Mouse (Mus musculus): ENCODE results near the gene Msl3l2. TPM values are rescaled to one million over a fixed set of nuclear protein-coding genes. Genes with fewer than 3 reads are reported as not detected.
A peak's percentile ranks its signal among the peaks of the same experiment; 100 is the strongest.

The Msl3l2 gene
- total and polyA plus RNA-seq, 2 experiments from 2014 or later = 8.8 to 12.2 TPM

- no peak overlapping the region for H3K4me2 ChIP-seq (ENCODE audit: low read depth, low read length)
- no peak for TF ChIP-seq CTCF (IDR thresholded peaks at IDR 0.05; ENCODE audit: low read depth)
- no peak for ATAC-seq
- no peak overlapping the region for H3K4me3 ChIP-seq (ENCODE audit: low read length)
- H3K36me3 ChIP-seq (ENCODE audit: insufficient read depth, low read length) = no peaks in the 10 kb centered on the region
- WGBS = 72% methylated on average over 2 of the region's 2 CpGs
- no peak overlapping the region for H3K27ac ChIP-seq
- H3K9me3 ChIP-seq (ENCODE audit: low read length) = no peaks in the 10 kb centered on the region
- H3K4me1 ChIP-seq (ENCODE audit: insufficient read depth, low read length) = no peaks in the 10 kb centered on the region
- no peak for DNase-seq (ENCODE audit: low spot score)
- no peak overlapping the region for H3K9ac ChIP-seq (replicated peaks; ENCODE audit: low read length)
- H3K27me3 ChIP-seq (ENCODE audit: insufficient read depth, low read length) = no peaks in the 10 kb centered on the region
Observed at GRCm38 (mm10) chr10:56129642-56130041, 22.9 kb downstream of the Msl3l2 start.

DNA sequence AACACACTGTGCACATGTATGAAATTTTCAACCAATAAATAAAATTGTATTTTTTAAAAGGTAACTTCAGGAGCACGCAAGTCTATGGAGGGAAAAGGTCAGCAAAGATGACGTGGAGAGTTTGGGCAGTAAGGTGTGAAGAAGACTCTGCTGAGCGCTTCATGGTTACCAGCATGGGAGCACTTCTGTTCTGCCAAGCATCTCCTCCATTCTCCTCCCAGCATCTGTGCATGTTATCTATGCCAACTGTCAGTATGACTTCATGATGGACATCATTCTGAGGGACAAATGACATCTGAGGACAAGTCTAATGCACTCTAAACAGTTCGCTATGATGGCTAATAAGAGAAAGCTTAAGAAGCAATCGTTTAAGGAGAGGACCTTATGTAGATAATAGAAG is 30.5 kb downstream of the Msl3l2 start:
- DNase-seq (ENCODE audit: low spot score) (no peak), ATAC-seq (no peak)
- H3K9me3 ChIP-seq (ENCODE audit: low read length) = no peaks in the 10 kb centered on the region
- no peak overlapping the region for H3K4me2 ChIP-seq (ENCODE audit: low read depth, low read length)
- no peaks in the 10 kb centered on the region for H3K27me3 ChIP-seq (ENCODE audit: insufficient read depth, low read length)
- TF ChIP-seq CTCF (IDR thresholded peaks at IDR 0.05; ENCODE audit: low read depth) = no peak
- no peaks in the 10 kb centered on the region for H3K36me3 ChIP-seq (ENCODE audit: insufficient read depth, low read length)
- no peak overlapping the region for H3K4me3 ChIP-seq (ENCODE audit: low read length)
- no peak overlapping the region for H3K27ac ChIP-seq
- no peak overlapping the region for H3K9ac ChIP-seq (replicated peaks; ENCODE audit: low read length)
- 89% methylated on average over 5 of the region's 5 CpGs for WGBS
- no peaks in the 10 kb centered on the region for H3K4me1 ChIP-seq (ENCODE audit: insufficient read depth, low read length)

- 84% methylated on average over 3 of the region's 3 CpGs for WGBS
- no peak for DNase-seq (ENCODE audit: low spot score)
- no peak overlapping the region for H3K27ac ChIP-seq
Observed at GRCm38 (mm10) chr10:56148920-56149319, 42.2 kb downstream of the Msl3l2 start.

GRCm38 (mm10) chr10:56156956-56157355 is 50.2 kb downstream of the Msl3l2 start:
- H3K4me2 ChIP-seq (ENCODE audit: low read depth, low read length) = no peak overlapping the region
- no peaks in the 10 kb centered on the region for H3K4me1 ChIP-seq (ENCODE audit: insufficient read depth, low read length)
- no peak for DNase-seq (ENCODE audit: low spot score)
- H3K27ac ChIP-seq = no peak overlapping the region
- no peaks in the 10 kb centered on the region for H3K36me3 ChIP-seq (ENCODE audit: insufficient read depth, low read length)
- H3K27me3 ChIP-seq (ENCODE audit: insufficient read depth, low read length) = no peaks in the 10 kb centered on the region
- TF ChIP-seq CTCF (IDR thresholded peaks at IDR 0.05; ENCODE audit: low read depth) = no peak
- no peak overlapping the region for H3K4me3 ChIP-seq (ENCODE audit: low read length)
- no peak overlapping the region for H3K9ac ChIP-seq (replicated peaks; ENCODE audit: low read length)
- no peaks in the 10 kb centered on the region for H3K9me3 ChIP-seq (ENCODE audit: low read length)
- no peak for ATAC-seq
- 93% methylated on average over 3 of the region's 3 CpGs for WGBS

More at GRCm38 (mm10) chr10:56148920-56149319, 42.2 kb downstream of the Msl3l2 start:
- H3K4me1 ChIP-seq (ENCODE audit: insufficient read depth, low read length) = no peaks in the 10 kb centered on the region
- ATAC-seq = no peak
- H3K36me3 ChIP-seq (ENCODE audit: insufficient read depth, low read length) = no peaks in the 10 kb centered on the region
- H3K27me3 ChIP-seq (ENCODE audit: insufficient read depth, low read length) = no peaks in the 10 kb centered on the region
- no peak overlapping the region for H3K4me2 ChIP-seq (ENCODE audit: low read depth, low read length)
- no peak overlapping the region for H3K9ac ChIP-seq (replicated peaks; ENCODE audit: low read length)
- no peaks in the 10 kb centered on the region for H3K9me3 ChIP-seq (ENCODE audit: low read length)
- H3K4me3 ChIP-seq (ENCODE audit: low read length) = no peak overlapping the region
- no peak for TF ChIP-seq CTCF (IDR thresholded peaks at IDR 0.05; ENCODE audit: low read depth)

DNA sequence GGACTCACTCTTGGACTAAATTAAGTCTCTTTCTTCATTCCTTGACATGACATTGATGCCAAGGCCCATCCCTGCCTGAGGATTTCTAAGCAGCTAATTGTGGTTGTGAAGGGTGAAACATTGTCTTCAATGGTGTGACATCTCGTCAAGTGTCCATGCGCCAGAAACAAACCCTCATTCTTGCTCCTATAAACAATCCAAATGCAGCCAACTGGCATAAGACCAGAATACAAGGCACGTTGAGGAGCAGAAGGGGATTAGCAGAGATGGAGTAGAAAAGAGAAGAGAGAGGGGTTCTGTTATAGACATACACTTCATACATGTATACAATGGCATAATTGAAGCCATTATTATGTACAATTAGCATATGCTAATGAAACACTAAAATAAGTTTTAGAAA is 51.5 kb downstream of the Msl3l2 start:
- Histone ChIP-seq H3K9ac (replicated peaks; ENCODE audit: low read length) (no peak overlapping the region), H3K4me3 (ENCODE audit: low read length) (no peak overlapping the region), H3K36me3 (ENCODE audit: insufficient read depth, low read length) (no peaks in the 10 kb centered on the region), H3K9me3 (ENCODE audit: low read length) (no peaks in the 10 kb centered on the region), H3K4me1 (ENCODE audit: insufficient read depth, low read length) (no peaks in the 10 kb centered on the region), H3K27me3 (ENCODE audit: insufficient read depth, low read length) (no peaks in the 10 kb centered on the region), H3K4me2 (ENCODE audit: low read depth, low read length) (no peak overlapping the region), H3K27ac (no peak overlapping the region)
- no peak for TF ChIP-seq CTCF (IDR thresholded peaks at IDR 0.05; ENCODE audit: low read depth)
- ATAC-seq (peak; percentile 63), DNase-seq (ENCODE audit: low spot score) (peak; percentile 53)
- WGBS = 27% methylated on average over 3 of the region's 3 CpGs

- H3K27ac ChIP-seq = no peak overlapping the region
- no peak overlapping the region for H3K9ac ChIP-seq (replicated peaks; ENCODE audit: low read length)
- peak; percentile 47; the same call in 1 of the 2 replicates for ATAC-seq
- no peaks in the 10 kb centered on the region for H3K27me3 ChIP-seq (ENCODE audit: insufficient read depth, low read length)
- no peaks in the 10 kb centered on the region for H3K36me3 ChIP-seq (ENCODE audit: insufficient read depth, low read length)
- peak; percentile 10 for DNase-seq (ENCODE audit: low spot score)
- TF ChIP-seq CTCF (IDR thresholded peaks at IDR 0.05; ENCODE audit: low read depth) = no peak
- H3K4me1 ChIP-seq (ENCODE audit: insufficient read depth, low read length) = no peaks in the 10 kb centered on the region
- no peak overlapping the region for H3K4me2 ChIP-seq (ENCODE audit: low read depth, low read length)
- no peak overlapping the region for H3K4me3 ChIP-seq (ENCODE audit: low read length)
- H3K9me3 ChIP-seq (ENCODE audit: low read length) = no peaks in the 10 kb centered on the region
- 8% methylated on average over 2 of the region's 2 CpGs for WGBS
Observed at GRCm38 (mm10) chr10:56158748-56159147, 52.0 kb downstream of the Msl3l2 start.

DNA sequence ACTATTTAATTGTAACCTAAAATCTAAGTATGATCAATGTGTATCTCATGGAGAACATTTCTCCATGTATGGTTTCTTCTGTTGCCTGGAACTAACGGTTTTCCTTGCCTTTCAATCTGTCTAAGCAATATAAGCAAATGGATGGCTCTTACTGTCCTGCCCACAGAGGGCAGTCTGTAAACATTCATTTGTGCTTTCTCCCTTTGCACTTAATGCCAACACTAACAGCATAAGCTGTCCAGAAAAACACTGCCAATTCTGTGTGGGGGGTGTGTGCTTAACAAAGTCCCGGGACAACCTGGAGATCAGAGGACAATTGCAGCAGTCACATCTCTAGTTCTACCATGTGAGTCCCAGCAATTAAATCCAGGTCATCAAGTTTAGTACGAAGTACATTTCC is 57.7 kb downstream of the Msl3l2 start:
- peak; percentile 21; the same call in 1 of the 2 replicates for TF ChIP-seq CTCF (IDR thresholded peaks at IDR 0.05; ENCODE audit: low read depth)
- Histone ChIP-seq H3K4me3 (ENCODE audit: low read length) (no peak overlapping the region), H3K4me1 (ENCODE audit: insufficient read depth, low read length) (no peaks in the 10 kb centered on the region), H3K36me3 (ENCODE audit: insufficient read depth, low read length) (no peaks in the 10 kb centered on the region), H3K9ac (replicated peaks; ENCODE audit: low read length) (no peak overlapping the region), H3K4me2 (ENCODE audit: low read depth, low read length) (no peak overlapping the region), H3K27me3 (ENCODE audit: insufficient read depth, low read length) (no peaks in the 10 kb centered on the region), H3K27ac (no peak overlapping the region), H3K9me3 (ENCODE audit: low read length) (no peaks in the 10 kb centered on the region)
- no peak for ATAC-seq
- peak; percentile 9 for DNase-seq (ENCODE audit: low spot score)
- 61% methylated on average over 3 of the region's 3 CpGs for WGBS
